Mouse (Mus musculus) layer of hippocampus, adult 2 months (tissue): ENCODE results near the gene 1700010I14Rik. TPM values are rescaled to one million over a fixed set of nuclear protein-coding genes. Genes with fewer than 3 reads are reported as not detected.

ENCODE experiments used
- DNase-seq, 2 experiments: peaks; one replicate each; pipeline ENCODE4 v3.0.0; 2022; ENCODE audit warnings: low spot score in 2 of 2
- H3K27ac ChIP-seq: fragments of 200-600 bp; 2 replicates; pipeline ENCODE4 v1.8.1; 2022
- H3K4me3 ChIP-seq: fragments of 200-600 bp; 2 replicates; pipeline ENCODE4 v1.8.1; 2022; ENCODE audit warnings: mild to moderate bottlenecking
- CTCF ChIP-seq: fragments of 200-600 bp; conservative IDR thresholded peaks from 2 replicates; pipeline ENCODE4 v1.8.1; 2022; ENCODE audit warnings: antibody characterized with exemption, mild to moderate bottlenecking, moderate library complexity
- total RNA-seq, 2 experiments: library from RNA; stranded (reverse); gene quantifications; 2 replicates each; pipeline ENCODE4 v1.2.3; 2021

Gene 1700010I14Rik
- total RNA-seq, 2 experiments from 2014 or later, result 1.7 to 2.0 TPM

- TF ChIP-seq CTCF, result no peak
- Histone ChIP-seq H3K4me3 (no peak overlapping the region), H3K27ac (no peak overlapping the region)
- DNase-seq, result no peak
These were observed 45.4 kb downstream of the 1700010I14Rik start for GRCm38 (mm10) chr17:9033511-9033910.

GRCm38 (mm10) chr17:9035561-9036348, 47.6 kb downstream of the 1700010I14Rik start:
- no peak overlapping the region for H3K4me3 ChIP-seq
- DNase-seq, result no peak
- no peak for TF ChIP-seq CTCF
- H3K27ac ChIP-seq, result no peak overlapping the region

GRCm38 (mm10) chr17:9042723-9043122, 54.6 kb downstream of the 1700010I14Rik start:
- Histone ChIP-seq H3K27ac (no peak overlapping the region), H3K4me3 (no peak overlapping the region)
- no peak for DNase-seq
- peak; percentile 78 for TF ChIP-seq CTCF

GRCm38 (mm10) chr17:9052441-9052980, 64.4 kb downstream of the 1700010I14Rik start:
- TF ChIP-seq CTCF, result no peak
- no peak overlapping the region for H3K4me3 ChIP-seq
- no peak overlapping the region for H3K27ac ChIP-seq
- no peak for DNase-seq

- H3K4me3 ChIP-seq, result no peak overlapping the region
- no peak for TF ChIP-seq CTCF
- DNase-seq, result no peak
- no peak overlapping the region for H3K27ac ChIP-seq
These were observed 71.3 kb downstream of the 1700010I14Rik start for GRCm38 (mm10) chr17:9059360-9059932.
